Mouse (Mus musculus): ENCODE results near the gene Snrnp48. TPM values are rescaled to one million over a fixed set of nuclear protein-coding genes. Genes with fewer than 3 reads are reported as not detected.

The Snrnp48 gene
- polyA plus RNA-seq, 1 experiment, result 34.2 TPM

DNA sequence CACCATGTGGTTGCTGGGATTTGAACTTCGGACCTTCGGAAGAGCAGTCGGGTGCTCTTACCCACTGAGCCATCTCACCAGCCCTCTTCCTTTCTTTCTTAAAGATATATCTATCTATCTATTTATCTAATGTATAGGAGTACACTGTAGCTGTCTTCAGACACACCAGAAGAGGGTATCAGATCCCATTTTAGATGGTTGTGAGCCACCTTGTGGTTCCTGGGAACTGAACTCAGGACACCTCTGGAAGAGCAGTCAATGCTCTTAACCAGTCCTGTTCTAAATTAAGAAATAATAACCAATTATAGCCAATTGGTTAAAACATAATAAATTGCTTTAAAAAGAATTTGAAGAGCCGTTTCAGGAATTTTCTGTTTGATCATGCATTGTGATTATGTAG is 567 bp upstream of the Snrnp48 start:
- no peak overlapping the region for H3K4me3 ChIP-seq (ENCODE audit: insufficient read depth, low read length)
- peaks cover 12% of the 10 kb centered on the region for H3K4me1 ChIP-seq (ENCODE audit: control insufficient read depth, insufficient read depth, low read length)
- TF ChIP-seq POLR2A (IDR thresholded peaks at IDR 0.05; ENCODE audit: borderline replicate concordance, low read depth, low read length) (no peak), CTCF (IDR thresholded peaks at IDR 0.05; ENCODE audit: low read depth, low read length) (no peak)
- H3K27ac ChIP-seq (ENCODE audit: insufficient read depth, low read depth, low read length), result no peak overlapping the region

DNA sequence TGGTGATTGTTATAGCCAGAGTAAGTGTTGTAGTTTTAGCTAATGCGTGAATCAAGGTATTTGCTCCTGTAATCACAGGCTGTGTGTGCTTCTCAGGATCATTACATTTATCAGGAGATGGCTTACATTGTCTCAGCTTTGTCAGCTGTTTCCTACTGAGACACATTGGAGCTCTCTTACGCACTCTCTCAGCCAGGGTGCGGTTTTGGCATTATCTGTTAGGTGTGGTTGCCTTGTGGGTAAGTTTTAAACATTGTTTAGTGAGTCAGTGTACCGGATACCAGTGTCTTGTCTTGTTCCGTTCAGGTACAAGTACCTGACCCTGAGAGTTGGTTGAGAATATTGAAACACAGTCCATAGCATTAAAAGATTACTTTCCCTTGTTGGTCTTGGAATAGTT is 6.4 kb downstream of the Snrnp48 start:
- no peak overlapping the region for H3K4me3 ChIP-seq (ENCODE audit: insufficient read depth, low read length)
- peaks cover 16% of the 10 kb centered on the region for H3K4me1 ChIP-seq (ENCODE audit: control insufficient read depth, insufficient read depth, low read length)
- TF ChIP-seq POLR2A (IDR thresholded peaks at IDR 0.05; ENCODE audit: borderline replicate concordance, low read depth, low read length) (no peak), CTCF (IDR thresholded peaks at IDR 0.05; ENCODE audit: low read depth, low read length) (no peak)
- H3K27ac ChIP-seq (ENCODE audit: insufficient read depth, low read depth, low read length), result no peak overlapping the region

DNA sequence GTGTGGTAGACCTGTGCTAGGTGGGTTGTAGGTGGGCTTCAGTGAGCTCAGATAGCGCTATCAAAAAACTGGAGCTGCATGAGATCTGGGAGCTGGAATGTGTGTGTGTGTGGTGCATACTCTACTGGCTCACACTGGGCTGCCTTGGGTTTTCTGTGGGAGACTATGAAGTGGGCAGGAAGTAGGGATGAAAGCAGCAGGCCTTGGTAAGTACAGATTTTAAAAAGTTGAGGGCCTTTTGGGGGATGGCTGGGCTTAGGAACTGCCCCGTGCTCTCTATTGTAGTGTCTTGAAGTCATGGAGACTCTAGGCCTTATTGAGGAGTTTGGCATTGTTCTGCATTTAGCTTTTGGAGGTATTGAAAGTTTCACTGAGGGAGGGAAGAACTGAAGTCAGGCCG is 13.9 kb downstream of the Snrnp48 start:
- no peak overlapping the region for H3K4me3 ChIP-seq (ENCODE audit: insufficient read depth, low read length)
- H3K4me1 ChIP-seq (ENCODE audit: control insufficient read depth, insufficient read depth, low read length), result no peaks in the 10 kb centered on the region
- H3K27ac ChIP-seq (ENCODE audit: insufficient read depth, low read depth, low read length), result no peak overlapping the region
- no peak for TF ChIP-seq CTCF (IDR thresholded peaks at IDR 0.05; ENCODE audit: low read depth, low read length)
- TF ChIP-seq POLR2A (IDR thresholded peaks at IDR 0.05; ENCODE audit: borderline replicate concordance, low read depth, low read length), result no peak

DNA sequence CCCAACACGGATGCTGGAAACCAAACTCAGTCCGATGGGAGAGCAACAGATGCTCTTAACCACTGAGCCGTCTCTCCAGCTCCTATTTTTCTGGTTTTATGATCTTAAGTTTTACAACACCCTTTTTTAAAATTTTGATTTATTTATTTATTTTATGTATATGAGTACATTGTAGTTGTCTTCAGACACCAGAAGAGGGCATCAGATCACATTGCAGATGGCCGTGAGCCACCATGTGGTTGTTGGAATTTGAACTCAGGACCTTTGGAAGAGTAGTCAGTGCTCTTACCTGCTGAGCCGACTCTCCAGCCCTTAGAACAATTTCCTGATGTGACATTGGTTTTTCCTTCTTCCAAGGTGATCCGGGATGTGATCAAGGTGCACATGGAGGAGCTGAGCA is 15.6 kb downstream of the Snrnp48 start:
- H3K4me3 ChIP-seq (ENCODE audit: insufficient read depth, low read length), result no peak overlapping the region
- no peaks in the 10 kb centered on the region for H3K4me1 ChIP-seq (ENCODE audit: control insufficient read depth, insufficient read depth, low read length)
- TF ChIP-seq CTCF (IDR thresholded peaks at IDR 0.05; ENCODE audit: low read depth, low read length) (no peak), POLR2A (IDR thresholded peaks at IDR 0.05; ENCODE audit: borderline replicate concordance, low read depth, low read length) (no peak)
- no peak overlapping the region for H3K27ac ChIP-seq (ENCODE audit: insufficient read depth, low read depth, low read length)

DNA sequence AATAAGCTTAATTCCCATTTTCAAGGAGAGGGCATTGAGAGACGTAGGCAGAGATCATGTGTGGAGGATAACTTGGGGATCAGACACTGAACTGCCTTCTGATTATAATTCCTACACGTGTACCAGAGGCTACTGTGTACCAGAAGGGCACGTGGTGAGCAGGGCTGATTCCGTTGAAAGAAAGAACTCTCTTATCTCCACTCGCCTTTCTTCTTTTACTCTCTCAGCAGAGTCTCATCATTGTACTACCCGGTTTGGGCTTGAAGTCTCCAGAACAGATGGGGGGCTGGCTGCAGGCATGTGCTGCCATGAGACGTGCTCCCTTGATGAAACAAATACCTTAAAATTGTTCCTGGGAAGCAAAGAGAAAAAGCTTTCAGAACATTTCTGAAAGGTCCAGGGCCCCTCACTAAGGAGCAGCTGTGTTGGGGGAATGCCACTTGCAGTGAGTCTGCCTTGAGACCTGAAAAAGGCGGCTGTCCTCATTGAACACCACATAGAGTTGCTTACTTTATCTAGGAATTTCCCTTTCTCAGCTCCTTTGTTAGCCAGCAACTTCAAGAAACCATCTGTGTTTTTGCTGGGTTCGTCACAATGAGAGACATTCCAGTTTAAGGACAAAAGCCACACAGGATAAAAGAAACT is 25.6 kb downstream of the Snrnp48 start:
- no peak for TF ChIP-seq POLR2A (IDR thresholded peaks at IDR 0.05; ENCODE audit: borderline replicate concordance, low read depth, low read length)
- no peak for TF ChIP-seq CTCF (IDR thresholded peaks at IDR 0.05; ENCODE audit: low read depth, low read length)
- no peak overlapping the region for H3K27ac ChIP-seq (ENCODE audit: insufficient read depth, low read depth, low read length)
- H3K4me1 ChIP-seq (ENCODE audit: control insufficient read depth, insufficient read depth, low read length), result no peaks in the 10 kb centered on the region
- no peak overlapping the region for H3K4me3 ChIP-seq (ENCODE audit: insufficient read depth, low read length)

DNA sequence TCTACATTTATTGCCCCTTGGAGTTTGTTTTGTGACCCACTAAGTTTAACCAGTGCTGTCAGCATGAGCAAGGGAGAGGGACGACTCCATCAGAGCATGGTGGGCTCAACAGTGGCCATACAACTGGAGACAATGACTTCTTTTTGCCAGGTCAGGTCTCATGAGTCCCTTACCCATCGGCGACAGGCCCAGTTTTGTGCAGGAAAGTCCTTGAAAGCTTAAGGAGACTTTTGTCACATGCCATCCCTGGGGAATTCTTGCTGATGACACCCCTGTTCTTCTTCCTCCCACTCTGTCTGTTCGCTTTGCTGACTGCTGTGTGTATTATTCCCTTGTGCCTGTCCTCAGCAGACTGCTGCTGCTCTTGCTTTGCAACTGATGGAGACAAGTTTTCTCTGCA is 27.7 kb downstream of the Snrnp48 start:
- TF ChIP-seq POLR2A (IDR thresholded peaks at IDR 0.05; ENCODE audit: borderline replicate concordance, low read depth, low read length), result no peak
- TF ChIP-seq CTCF (IDR thresholded peaks at IDR 0.05; ENCODE audit: low read depth, low read length), result no peak
- Histone ChIP-seq H3K27ac (ENCODE audit: insufficient read depth, low read depth, low read length) (no peak overlapping the region), H3K4me1 (ENCODE audit: control insufficient read depth, insufficient read depth, low read length) (no peaks in the 10 kb centered on the region), H3K4me3 (ENCODE audit: insufficient read depth, low read length) (no peak overlapping the region)

DNA sequence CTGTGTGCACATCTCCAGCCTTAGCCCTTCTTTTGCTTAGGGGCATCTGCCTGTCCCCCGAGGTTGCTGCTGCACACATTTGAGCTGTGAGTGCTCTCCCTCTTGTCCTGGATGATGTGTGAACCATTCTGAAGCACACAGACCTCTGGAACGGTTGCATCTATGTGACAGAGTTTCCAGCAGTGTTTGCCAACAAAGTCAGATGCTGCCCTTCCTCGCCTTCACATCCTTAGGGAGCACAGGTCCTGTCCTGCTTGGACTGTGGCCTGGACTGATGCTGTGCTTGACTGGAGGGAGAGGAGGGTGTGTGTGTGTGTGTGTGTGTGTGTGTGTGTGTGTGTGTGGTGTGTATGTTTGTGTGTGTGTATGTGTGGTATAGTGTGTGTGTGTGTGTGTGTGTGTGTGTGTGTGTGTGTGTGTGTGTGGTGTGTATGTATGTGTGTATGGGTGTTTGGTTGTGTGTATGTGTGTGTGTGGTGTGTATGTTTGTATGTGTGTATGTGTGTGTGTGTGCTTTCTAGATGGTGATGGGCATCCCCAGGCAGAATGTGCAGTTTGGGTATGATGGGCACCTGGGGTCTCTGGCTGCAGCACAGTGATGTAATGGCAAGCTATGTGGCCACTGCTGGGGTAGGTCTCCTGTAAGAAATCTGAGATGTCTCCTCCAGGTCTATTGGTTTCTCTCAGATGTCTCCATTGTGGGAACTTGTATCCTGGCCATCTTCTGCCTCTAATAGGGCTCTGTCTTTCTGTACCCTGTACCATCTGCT is 28.3 kb downstream of the Snrnp48 start:
- no peak for TF ChIP-seq CTCF (IDR thresholded peaks at IDR 0.05; ENCODE audit: low read depth, low read length)
- TF ChIP-seq POLR2A (IDR thresholded peaks at IDR 0.05; ENCODE audit: borderline replicate concordance, low read depth, low read length), result no peak
- no peak overlapping the region for H3K27ac ChIP-seq (ENCODE audit: insufficient read depth, low read depth, low read length)
- no peak overlapping the region for H3K4me3 ChIP-seq (ENCODE audit: insufficient read depth, low read length)
- no peaks in the 10 kb centered on the region for H3K4me1 ChIP-seq (ENCODE audit: control insufficient read depth, insufficient read depth, low read length)

DNA sequence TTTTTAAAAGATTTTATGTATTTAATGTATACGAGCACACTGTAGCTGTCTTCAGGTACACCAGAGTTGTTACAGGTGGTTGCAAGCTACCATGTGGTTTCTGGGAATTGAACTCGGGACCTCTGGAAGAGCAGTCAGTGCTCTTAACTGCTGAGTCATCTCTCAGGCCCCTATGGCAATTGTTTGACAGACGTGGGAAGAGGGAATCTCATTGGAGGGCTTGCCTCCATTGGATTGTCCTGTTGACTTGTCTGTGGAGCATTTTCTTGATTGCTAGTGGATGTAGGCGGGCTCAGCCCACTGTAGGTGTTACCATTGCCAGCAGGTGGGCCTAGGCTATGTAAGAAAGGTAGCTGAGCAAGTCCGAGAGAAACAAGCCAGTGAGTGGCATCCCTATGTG is 29.9 kb downstream of the Snrnp48 start:
- Histone ChIP-seq H3K4me1 (ENCODE audit: control insufficient read depth, insufficient read depth, low read length) (no peaks in the 10 kb centered on the region), H3K4me3 (ENCODE audit: insufficient read depth, low read length) (no peak overlapping the region), H3K27ac (ENCODE audit: insufficient read depth, low read depth, low read length) (no peak overlapping the region)
- TF ChIP-seq CTCF (IDR thresholded peaks at IDR 0.05; ENCODE audit: low read depth, low read length) (no peak), POLR2A (IDR thresholded peaks at IDR 0.05; ENCODE audit: borderline replicate concordance, low read depth, low read length) (no peak)

DNA sequence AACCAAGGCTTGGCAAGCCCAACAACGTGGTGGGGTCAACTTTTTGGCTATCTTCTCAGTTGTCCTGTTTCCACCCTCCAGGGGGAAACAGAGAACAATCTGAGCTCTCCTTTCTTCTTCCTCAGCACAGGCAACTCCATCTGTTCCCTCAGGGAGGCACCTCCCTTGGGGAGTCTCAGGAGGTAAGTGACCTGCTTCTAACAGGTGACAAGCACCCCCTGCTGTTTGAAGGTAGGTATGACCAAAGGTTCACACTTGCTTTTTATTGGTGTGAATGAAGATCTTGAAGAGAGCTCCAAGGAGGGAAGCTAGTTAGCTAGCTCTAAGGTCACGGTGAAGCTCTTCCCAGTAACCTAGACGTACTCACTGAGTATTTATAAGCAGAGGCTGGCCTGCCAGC is 30.6 kb downstream of the Snrnp48 start:
- no peak overlapping the region for H3K4me3 ChIP-seq (ENCODE audit: insufficient read depth, low read length)
- no peaks in the 10 kb centered on the region for H3K4me1 ChIP-seq (ENCODE audit: control insufficient read depth, insufficient read depth, low read length)
- no peak for TF ChIP-seq POLR2A (IDR thresholded peaks at IDR 0.05; ENCODE audit: borderline replicate concordance, low read depth, low read length)
- no peak for TF ChIP-seq CTCF (IDR thresholded peaks at IDR 0.05; ENCODE audit: low read depth, low read length)
- no peak overlapping the region for H3K27ac ChIP-seq (ENCODE audit: insufficient read depth, low read depth, low read length)

DNA sequence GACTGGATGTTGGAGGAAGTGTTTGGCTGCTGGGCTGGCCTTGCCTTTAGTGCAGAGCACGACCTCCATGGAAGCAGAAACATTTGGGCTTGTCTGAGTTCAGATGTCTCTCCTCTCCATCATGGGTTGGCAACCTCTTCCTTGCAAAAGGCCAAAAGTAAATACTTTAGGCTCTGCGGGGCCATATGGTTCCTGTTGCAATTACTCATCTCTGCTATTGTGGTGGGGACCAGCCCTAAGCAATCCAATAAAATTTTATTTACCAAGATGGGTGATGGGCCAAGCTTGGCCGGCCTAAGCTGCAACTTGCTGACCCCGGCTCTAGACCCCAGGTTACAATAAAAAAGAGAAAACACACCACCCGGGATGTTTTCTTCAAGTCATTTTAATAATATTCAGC is 43.4 kb downstream of the Snrnp48 start:
- Histone ChIP-seq H3K4me1 (ENCODE audit: control insufficient read depth, insufficient read depth, low read length) (no peaks in the 10 kb centered on the region), H3K4me3 (ENCODE audit: insufficient read depth, low read length) (no peak overlapping the region), H3K27ac (ENCODE audit: insufficient read depth, low read depth, low read length) (no peak overlapping the region)
- TF ChIP-seq POLR2A (IDR thresholded peaks at IDR 0.05; ENCODE audit: borderline replicate concordance, low read depth, low read length), result no peak
- no peak for TF ChIP-seq CTCF (IDR thresholded peaks at IDR 0.05; ENCODE audit: low read depth, low read length)

All from bone marrow macrophage, adult 2 months (primary cell).